Mouse (Mus musculus) thymus, adult 2 months (tissue): ENCODE measurements around the gene Arid4b. TPM values are rescaled to one million over a fixed set of nuclear protein-coding genes. Genes with fewer than 3 reads are reported as not detected.
A peak's percentile ranks its signal among the peaks of the same experiment; 100 is the strongest.
"Not testable (repeated sequence)": the region's sequence is repeated elsewhere in the genome, so short reads cannot be mapped to it uniquely, and the experiment has no call there.

Experiments
- DNase-seq: peaks from one replicate; pipeline ENCODE4 v3.0.0; 2021
- H3K27ac ChIP-seq: fragments of 200-500 bp; 2 replicates; pipeline ENCODE4 v1.5.1; 2012; ENCODE audit warnings: low read length, control low read depth; ENCODE audit not compliant: control insufficient read depth, insufficient read depth
- H3K27me3 ChIP-seq: fragments of 200-500 bp; 2 replicates; pipeline ENCODE4 v1.6.1; 2012; ENCODE audit warnings: mild to moderate bottlenecking, low read length, moderate library complexity, mixed read lengths; ENCODE audit not compliant: control insufficient read depth, insufficient read depth
- H3K36me3 ChIP-seq: fragments of 200-500 bp; 2 replicates; pipeline ENCODE4 v1.6.1; 2012; ENCODE audit warnings: mild to moderate bottlenecking, low read length, moderate library complexity; ENCODE audit not compliant: control insufficient read depth, insufficient read depth
- H3K4me1 ChIP-seq: fragments of 200-500 bp; replicated peaks from 2 replicates; pipeline ENCODE4 v1.6.1; 2012; ENCODE audit warnings: low read length; ENCODE audit not compliant: control insufficient read depth, insufficient read depth
- H3K4me3 ChIP-seq: fragments of 200-500 bp; 2 replicates; pipeline ENCODE4 v1.5.1; 2012; ENCODE audit warnings: mild to moderate bottlenecking, low read length, control low read depth, moderate library complexity; ENCODE audit not compliant: control insufficient read depth, insufficient read depth
- CTCF ChIP-seq: fragments of 200-500 bp; IDR thresholded peaks from 2 replicates; pipeline ENCODE4 v1.5.1; 2012; ENCODE audit warnings: mild to moderate bottlenecking, control low read depth, low read length, moderate library complexity, borderline replicate concordance; ENCODE audit not compliant: control insufficient read depth, poor library complexity, insufficient read depth; ENCODE audit errors: extremely low read depth
- POLR2A ChIP-seq: fragments of 200-500 bp; IDR thresholded peaks from 2 replicates; pipeline ENCODE4 v1.6.1; 2012; ENCODE audit warnings: mild to moderate bottlenecking, low read length, control low read depth, moderate library complexity; ENCODE audit not compliant: control insufficient read depth, poor library complexity, insufficient read depth; ENCODE audit errors: extremely low read depth
- WGBS: fragments of 180-500 bp; shearing (Covaris S2); methylation state at CpG from one replicate; pipeline ENCODE4 v1.1.7; 2018; 5-methylcytosine and 5-hydroxymethylcytosine counted together
- polyA plus RNA-seq: library from polyadenylated mRNA; depleted of rRNA; stranded (reverse); fragments of >200 nt; gene quantifications from 2 replicates; pipeline ENCODE4 v1.2.3, GENCODE M21; 2012; rRNA removed

The Arid4b gene
- 10.2 and 10.3 TPM in 2 replicates for polyA plus RNA-seq

DNA sequence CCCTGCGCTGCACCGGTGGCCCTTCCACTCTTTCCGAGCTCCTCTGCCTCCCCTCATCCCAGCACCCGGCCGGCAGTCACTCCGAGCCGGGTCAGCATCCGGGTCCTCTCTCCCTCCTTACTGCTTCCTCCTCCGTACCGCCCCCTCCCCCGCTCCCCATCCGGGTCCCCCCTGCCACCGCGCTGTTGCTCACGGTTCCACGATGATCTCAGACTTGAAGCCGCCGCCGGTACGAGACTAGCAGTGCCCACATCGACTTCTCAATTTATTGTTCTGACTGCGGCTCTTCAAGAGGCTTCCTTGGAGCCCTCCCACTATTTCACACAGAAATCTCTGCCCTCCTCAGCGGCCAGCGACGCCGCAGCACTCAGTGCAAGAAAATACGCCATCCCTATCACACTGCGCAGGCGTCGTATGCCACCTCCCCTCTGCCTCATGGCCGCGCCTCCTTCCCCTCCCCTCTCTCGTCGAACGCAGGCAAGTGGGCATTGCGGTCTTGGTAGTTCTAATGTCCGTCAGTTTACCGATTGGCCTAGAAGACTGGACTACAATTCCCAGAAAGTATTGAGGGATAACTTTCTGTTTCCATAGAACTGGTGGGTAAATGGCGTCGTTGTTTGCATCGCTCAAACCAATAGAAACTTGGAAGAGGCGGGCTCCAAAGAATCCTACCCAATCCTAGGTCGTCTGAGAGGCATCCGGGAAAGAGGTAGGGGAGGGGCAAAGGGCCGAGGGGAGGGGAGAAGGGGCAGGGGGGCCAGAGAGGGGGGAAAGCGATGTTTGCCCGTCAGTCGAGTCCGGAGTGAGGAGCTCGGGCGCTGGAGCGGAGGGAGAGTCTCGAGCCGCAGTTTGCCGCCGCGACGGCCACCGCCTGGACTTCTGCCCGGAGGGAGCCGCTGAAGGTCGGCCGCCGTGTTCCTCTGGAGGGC lies at the start of gene Arid4b, which contains the start of gene Ggps1:
Arid4b (plus strand) TSS at position 220 of the 929 bp plus-strand sequence.
Ggps1 (minus strand) TSS at position 476 of the 929 bp plus-strand sequence.
- TF ChIP-seq POLR2A, result peak; percentile 71
- TF ChIP-seq CTCF, result 0 out of 2 replicates have a peak, but pooled peaks have one; percentile 35
- Histone ChIP-seq H3K27me3 (no peaks in the 10 kb centered on the region), H3K27ac (peak within 1 kb of the TSS; percentile 92), H3K36me3 (no peaks in the 10 kb centered on the region), H3K4me3 (peak within 1 kb of the TSS; percentile 93), H3K4me1 (0 out of 2 replicates have a peak, but pooled peaks cover 3% of the 10 kb centered on the region)
- WGBS, result under 1% methylated on average over 64 of the region's 64 CpGs
- peak; percentile 93 for DNase-seq

DNA sequence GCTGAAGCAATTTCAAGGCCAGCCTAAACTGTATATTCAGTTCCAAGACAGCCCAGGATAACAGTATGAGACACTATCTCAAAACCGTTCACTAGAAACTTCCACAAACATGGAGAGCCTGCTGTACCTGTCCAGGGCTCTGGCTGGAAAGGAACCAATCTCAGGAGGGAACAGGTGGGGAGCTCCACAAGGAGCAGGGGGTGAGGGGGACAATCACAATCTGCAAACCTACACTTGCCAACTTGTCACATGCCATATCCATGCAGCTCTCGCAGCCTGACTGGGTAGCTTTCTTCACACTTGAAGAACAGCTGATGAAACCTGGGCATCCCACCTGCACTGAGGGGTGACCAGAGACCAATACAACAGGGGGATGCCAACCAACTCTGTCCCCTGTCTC lies 49.0 kb upstream of the Arid4b start:
- Histone ChIP-seq H3K4me3 (no peak overlapping the region), H3K4me1 (no peaks in the 10 kb centered on the region; the same call in 1 of the 2 replicates), H3K36me3 (peaks cover 23% of the 10 kb centered on the region), H3K27me3 (no peaks in the 10 kb centered on the region), H3K27ac (no peak overlapping the region)
- no peak for DNase-seq
- no peak for TF ChIP-seq CTCF
- no peak for TF ChIP-seq POLR2A
- 93% methylated on average over 2 of the region's 2 CpGs for WGBS

DNA sequence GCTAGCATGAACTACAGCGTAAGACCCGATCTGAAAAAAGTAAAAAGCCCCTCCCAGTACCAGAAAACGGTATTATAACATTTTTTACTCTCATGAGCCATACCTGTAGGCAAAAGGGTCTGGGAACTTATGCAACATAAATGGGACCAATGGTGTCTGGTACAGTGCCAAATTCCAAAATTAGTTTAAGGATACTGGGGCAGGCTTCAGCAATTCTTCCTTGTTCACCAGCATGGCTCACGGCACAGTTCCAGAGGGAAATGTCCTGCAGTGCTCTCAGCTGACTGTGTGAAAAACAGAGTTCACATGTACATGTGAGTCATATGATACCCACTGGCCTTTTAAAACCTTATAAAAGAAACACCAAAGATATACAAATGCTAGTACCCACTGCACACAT lies 48.5 kb upstream of the Arid4b start:
- Histone ChIP-seq H3K27ac (no peak overlapping the region), H3K4me3 (no peak overlapping the region), H3K36me3 (peaks cover 23% of the 10 kb centered on the region; the same call in 1 of the 2 replicates), H3K27me3 (no peaks in the 10 kb centered on the region), H3K4me1 (no peaks in the 10 kb centered on the region; the same call in 1 of the 2 replicates)
- TF ChIP-seq POLR2A, result no peak
- 94% methylated on average over 4 of the region's 4 CpGs for WGBS
- no peak for DNase-seq

DNA sequence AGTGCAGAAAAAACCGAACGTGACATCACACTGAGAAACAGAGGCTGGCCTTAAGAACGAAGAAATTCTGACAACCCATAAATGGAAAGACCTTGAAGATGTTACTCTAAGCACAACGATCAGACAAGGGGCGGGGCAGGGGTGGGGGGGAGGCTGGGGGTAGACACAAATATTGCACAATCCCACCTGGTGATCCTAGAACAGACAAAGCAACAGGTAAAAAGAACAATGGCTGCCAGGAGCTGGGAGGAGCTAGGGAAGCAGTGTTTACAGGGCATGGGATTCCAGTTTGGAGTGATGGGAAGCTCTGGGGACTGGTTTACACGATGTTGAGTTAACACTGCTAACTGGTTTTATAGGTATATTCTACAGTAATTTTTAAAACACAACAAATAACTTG lies 47.4 kb upstream of the Arid4b start:
- no peaks in the 10 kb centered on the region; the same call in 1 of the 2 replicates for H3K4me1 ChIP-seq
- DNase-seq, result no peak
- H3K27ac ChIP-seq, result no peak overlapping the region
- no peak overlapping the region for H3K4me3 ChIP-seq
- no peaks in the 10 kb centered on the region for H3K27me3 ChIP-seq
- peaks cover 23% of the 10 kb centered on the region; the same call in 1 of the 2 replicates for H3K36me3 ChIP-seq
- TF ChIP-seq CTCF (no peak), POLR2A (no peak)
- 96% methylated on average over 6 of the region's 6 CpGs for WGBS

DNA sequence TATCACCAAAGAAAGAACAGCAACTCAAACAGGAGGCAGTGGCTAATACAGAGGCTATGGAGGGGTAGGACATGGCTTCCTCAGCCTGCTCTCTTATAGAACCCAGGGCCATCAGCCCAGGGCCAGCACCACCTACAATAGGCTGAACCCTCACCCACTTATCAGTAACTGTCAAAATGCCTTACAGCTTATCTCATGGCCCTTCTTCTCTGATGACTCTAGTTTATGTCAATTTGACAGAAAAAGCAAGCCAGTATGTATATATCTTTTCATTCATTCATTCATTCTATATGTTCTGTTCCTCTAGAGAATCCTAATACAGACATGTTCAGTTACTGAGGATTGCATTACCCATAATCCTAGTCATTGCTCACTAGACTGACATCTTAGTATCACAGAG lies 44.7 kb upstream of the Arid4b start:
- DNase-seq, result no peak
- Histone ChIP-seq H3K27me3 (no peaks in the 10 kb centered on the region), H3K27ac (no peak overlapping the region), H3K4me3 (no peak overlapping the region), H3K4me1 (no peaks in the 10 kb centered on the region), H3K36me3 (peaks cover 19% of the 10 kb centered on the region; the same call in 1 of the 2 replicates)
- TF ChIP-seq CTCF, result no peak
- TF ChIP-seq POLR2A, result no peak

DNA sequence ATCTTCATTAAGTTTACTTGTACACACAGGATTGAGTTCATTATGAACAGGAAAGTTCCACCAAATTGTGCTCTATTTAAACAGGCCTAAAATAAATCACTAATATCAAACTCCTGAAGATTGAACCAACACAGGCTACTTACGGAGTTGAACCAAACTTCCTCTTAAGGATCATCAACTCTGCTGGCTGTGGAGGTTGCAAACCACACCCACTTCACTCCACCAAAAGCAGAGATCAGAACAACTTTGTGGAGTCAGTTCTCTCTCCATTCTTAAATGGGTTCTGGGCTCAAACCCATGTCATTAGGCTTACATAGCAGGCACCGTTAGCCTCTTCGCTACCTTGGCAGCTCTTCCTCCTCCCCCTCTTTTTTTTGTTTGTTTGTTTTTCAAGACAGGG lies 44.2 kb upstream of the Arid4b start:
- Histone ChIP-seq H3K36me3 (peaks cover 17% of the 10 kb centered on the region; the same call in 1 of the 2 replicates), H3K4me1 (no peaks in the 10 kb centered on the region), H3K27me3 (no peaks in the 10 kb centered on the region), H3K4me3 (no peak overlapping the region), H3K27ac (no peak overlapping the region)
- DNase-seq, result no peak
- TF ChIP-seq CTCF (no peak), POLR2A (no peak)
- WGBS, result 96% methylated on average over 3 of the region's 3 CpGs

DNA sequence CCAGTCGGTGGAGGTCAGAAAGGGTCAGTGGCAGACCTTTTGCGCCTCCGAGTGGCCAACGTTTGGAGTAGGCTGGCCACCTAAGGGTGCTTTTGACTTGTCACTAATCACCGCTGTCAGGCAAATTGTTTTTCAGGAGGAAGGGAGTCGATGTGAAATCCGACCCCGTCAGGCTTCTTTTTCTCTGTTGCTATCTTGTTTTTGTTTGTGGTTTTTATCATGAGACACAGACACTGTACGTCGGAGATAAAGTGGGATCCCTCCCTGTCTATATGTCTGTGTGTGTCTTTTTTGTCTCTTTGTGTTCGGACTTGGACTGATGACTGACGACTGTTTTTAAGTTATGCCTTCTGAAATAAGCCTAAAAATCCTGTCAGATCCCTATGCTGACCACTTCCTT lies 41.6 kb upstream of the Arid4b start:
- not testable (repeated sequence) for H3K27me3 ChIP-seq, DNase-seq, H3K4me3 ChIP-seq, H3K4me1 ChIP-seq, H3K27ac ChIP-seq
- WGBS, result 79% methylated on average over 11 of the region's 12 CpGs
- peaks cover 19% of the 10 kb centered on the region for H3K36me3 ChIP-seq
